Mouse (Mus musculus): ENCODE results near the gene Il12rb1. TPM values are rescaled to one million over a fixed set of nuclear protein-coding genes. Genes with fewer than 3 reads are reported as not detected.

The Il12rb1 gene
- polyA plus RNA-seq, 1 experiment from 2014 or later: 0.35 TPM

DNA sequence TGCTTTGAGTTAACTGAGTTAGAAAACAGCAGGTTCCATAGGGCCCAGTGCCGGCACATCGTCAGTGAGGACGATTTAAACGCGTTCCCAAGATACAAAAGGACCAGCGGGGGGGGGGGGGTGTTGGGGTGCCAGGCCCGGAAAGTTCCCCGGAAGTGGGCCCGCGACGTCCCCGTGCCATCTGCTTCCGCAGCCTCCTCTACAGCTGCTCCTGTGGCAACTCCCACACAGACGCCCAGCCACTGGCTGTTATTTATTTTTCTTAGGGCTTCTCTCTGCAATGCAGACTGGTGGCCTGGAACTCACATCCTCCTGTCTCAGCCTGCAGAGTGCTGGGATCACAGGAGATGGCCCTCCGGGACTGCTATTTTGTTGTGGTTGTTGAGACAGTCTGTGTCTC is 7.1 kb upstream of the Il12rb1 start:
- H3K27me3 ChIP-seq (ENCODE audit: control insufficient read depth, insufficient read depth, low read depth, low read length): peaks cover 40% of the 10 kb centered on the region
- WGBS (ENCODE audit: insufficient replicate concordance): 33% methylated on average over 15 of the region's 15 CpGs

DNA sequence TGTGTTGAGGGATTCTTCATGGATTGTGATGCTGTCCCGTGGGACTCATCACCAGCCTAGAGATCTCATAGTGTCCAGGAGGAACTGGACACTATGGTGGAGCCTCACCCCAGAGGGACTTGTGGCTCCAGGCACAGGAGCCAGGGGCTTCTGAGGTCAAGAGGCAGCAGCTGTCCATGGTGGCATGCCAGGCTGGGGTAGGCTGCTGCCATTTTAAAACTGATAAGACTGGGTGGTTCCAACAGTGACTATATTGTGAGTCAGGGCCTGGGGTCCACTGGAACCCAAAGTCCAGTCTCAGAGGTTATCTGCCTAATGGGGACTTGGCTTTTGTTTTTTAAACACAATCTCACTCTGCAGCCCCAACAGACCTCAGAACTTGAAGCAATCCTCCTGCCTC is 6.4 kb upstream of the Il12rb1 start:
- no peak overlapping the region for H3K9ac ChIP-seq (ENCODE audit: low read depth, low read length)
- peaks cover 52% of the 10 kb centered on the region for H3K4me1 ChIP-seq (ENCODE audit: control insufficient read depth, low read depth, low read length)
- H3K4me3 ChIP-seq (ENCODE audit: low read depth, low read length): no peak overlapping the region
- H3K27me3 ChIP-seq (ENCODE audit: control insufficient read depth, insufficient read depth, low read depth, low read length): peaks cover 40% of the 10 kb centered on the region
- H3K4me2 ChIP-seq (ENCODE audit: low read depth, low read length): no peak overlapping the region
- no peak for ATAC-seq (ENCODE audit: low read depth)
- 71% methylated on average over 1 of the region's 1 CpGs for WGBS (ENCODE audit: insufficient replicate concordance)
- H3K27ac ChIP-seq (ENCODE audit: low read length): no peak overlapping the region
- no peaks in the 10 kb centered on the region for H3K9me3 ChIP-seq (replicated peaks; ENCODE audit: control insufficient read depth, low read length)
- H3K36me3 ChIP-seq (ENCODE audit: control insufficient read depth, insufficient read depth): no peaks in the 10 kb centered on the region

More for the DNA sequence above, 7.1 kb upstream of the Il12rb1 start:
- no peaks in the 10 kb centered on the region for H3K9me3 ChIP-seq (replicated peaks; ENCODE audit: control insufficient read depth, low read length)
- H3K4me2 ChIP-seq (ENCODE audit: low read depth, low read length): no peak overlapping the region
- no peak overlapping the region for H3K9ac ChIP-seq (ENCODE audit: low read depth, low read length)
- ATAC-seq (ENCODE audit: low read depth): no peak
- peaks cover 54% of the 10 kb centered on the region for H3K4me1 ChIP-seq (ENCODE audit: control insufficient read depth, low read depth, low read length)
- H3K36me3 ChIP-seq (ENCODE audit: control insufficient read depth, insufficient read depth): no peaks in the 10 kb centered on the region
- H3K4me3 ChIP-seq (ENCODE audit: low read depth, low read length): no peak overlapping the region
- no peak overlapping the region for H3K27ac ChIP-seq (ENCODE audit: low read length)

DNA sequence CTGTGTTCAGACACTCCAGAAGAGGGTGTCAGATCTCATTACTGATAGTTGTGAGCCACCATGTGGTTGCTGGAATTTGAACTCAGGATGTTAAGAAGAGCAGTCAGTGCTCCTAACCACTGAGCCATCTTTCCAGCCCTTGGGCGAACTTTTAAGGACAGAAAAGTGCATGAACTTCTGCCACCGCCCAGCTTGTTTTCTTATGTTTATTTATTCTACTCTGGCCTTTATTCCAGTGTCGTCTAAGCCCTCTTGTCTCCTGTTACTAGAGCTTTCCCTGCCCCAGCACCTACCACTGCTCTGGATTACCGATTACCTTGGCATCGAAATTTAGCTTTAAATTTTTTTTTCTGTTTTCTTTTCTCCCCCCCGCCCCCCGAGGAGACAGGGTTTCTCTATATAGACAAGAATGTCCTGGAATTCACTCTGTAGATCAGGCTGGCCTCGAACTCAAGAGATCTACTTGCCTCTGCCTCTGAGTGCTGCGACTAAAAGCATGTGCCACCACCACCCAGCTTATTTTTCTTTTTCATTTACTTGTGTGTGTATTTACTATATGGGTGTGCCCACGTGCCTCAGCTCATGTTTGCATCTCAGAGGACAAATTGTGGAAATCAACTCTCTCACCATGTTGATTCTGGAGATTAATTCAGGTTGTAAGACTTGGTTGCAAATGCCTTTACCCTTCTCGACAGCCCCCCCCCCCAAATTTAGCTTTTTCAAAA is 5.3 kb upstream of the Il12rb1 start:
- H3K9ac ChIP-seq (ENCODE audit: low read depth, low read length): no peak overlapping the region; the same call in 1 of the 2 replicates
- H3K4me2 ChIP-seq (ENCODE audit: low read depth, low read length): peak overlapping the region; percentile 99

DNA sequence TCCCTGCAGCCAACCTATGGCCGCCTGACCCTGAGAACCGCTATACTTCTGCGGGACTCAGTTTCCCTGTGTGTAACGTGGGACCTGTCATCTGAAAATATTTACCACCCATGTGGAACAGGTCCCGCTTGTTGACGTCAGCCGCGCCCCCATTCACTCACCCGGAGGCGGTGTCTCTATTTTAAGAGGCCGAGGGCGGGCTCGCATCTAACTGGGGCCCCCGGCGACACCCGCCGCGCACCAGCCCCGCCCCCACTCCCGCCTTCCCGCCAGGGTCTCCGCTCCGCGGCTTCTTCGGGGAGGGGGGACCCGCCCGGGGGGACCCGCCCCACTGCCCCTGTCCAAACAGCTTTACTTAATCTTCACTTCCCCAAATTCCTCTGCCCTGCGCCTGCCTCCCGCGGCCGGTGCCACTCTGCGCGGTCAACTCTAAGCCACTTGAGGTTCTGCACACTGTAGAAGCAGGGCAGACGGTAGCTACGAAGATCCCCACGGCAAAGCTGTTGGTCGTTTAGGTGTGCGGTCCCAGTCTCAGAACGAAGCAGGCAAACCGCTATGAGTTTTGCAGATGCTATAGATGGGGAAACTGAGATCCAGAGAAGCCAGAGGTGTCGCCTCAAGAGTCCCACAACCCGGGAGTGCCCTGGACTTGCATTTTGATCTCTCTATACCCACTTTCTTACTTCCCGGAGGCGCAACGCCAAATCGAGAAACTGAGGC is 4.3 kb upstream of the Il12rb1 start:
- Histone ChIP-seq H3K36me3 (ENCODE audit: control insufficient read depth, insufficient read depth) (no peaks in the 10 kb centered on the region), H3K4me1 (ENCODE audit: control insufficient read depth, low read depth, low read length) (peaks cover 49% of the 10 kb centered on the region), H3K4me3 (ENCODE audit: low read depth, low read length) (peak overlapping the region; percentile 68), H3K9me3 (replicated peaks; ENCODE audit: control insufficient read depth, low read length) (no peaks in the 10 kb centered on the region), H3K27ac (ENCODE audit: low read length) (peak overlapping the region; percentile 73), H3K27me3 (ENCODE audit: control insufficient read depth, insufficient read depth, low read depth, low read length) (peaks cover 25% of the 10 kb centered on the region), H3K9ac (ENCODE audit: low read depth, low read length) (peak overlapping the region; percentile 48), H3K4me2 (ENCODE audit: low read depth, low read length) (peak overlapping the region; percentile 99)
- ATAC-seq (ENCODE audit: low read depth): peak; percentile 23
- 1% methylated on average over 47 of the region's 47 CpGs for WGBS (ENCODE audit: insufficient replicate concordance)

More for the DNA sequence above, 5.3 kb upstream of the Il12rb1 start:
- 62% methylated on average over 11 of the region's 11 CpGs for WGBS (ENCODE audit: insufficient replicate concordance)
- ATAC-seq (ENCODE audit: low read depth): no peak
- Histone ChIP-seq H3K4me1 (ENCODE audit: control insufficient read depth, low read depth, low read length) (peaks cover 49% of the 10 kb centered on the region), H3K4me3 (ENCODE audit: low read depth, low read length) (peak overlapping the region; percentile 68), H3K27me3 (ENCODE audit: control insufficient read depth, insufficient read depth, low read depth, low read length) (peaks cover 35% of the 10 kb centered on the region), H3K36me3 (ENCODE audit: control insufficient read depth, insufficient read depth) (no peaks in the 10 kb centered on the region), H3K9me3 (replicated peaks; ENCODE audit: control insufficient read depth, low read length) (no peaks in the 10 kb centered on the region), H3K27ac (ENCODE audit: low read length) (no peak overlapping the region)

DNA sequence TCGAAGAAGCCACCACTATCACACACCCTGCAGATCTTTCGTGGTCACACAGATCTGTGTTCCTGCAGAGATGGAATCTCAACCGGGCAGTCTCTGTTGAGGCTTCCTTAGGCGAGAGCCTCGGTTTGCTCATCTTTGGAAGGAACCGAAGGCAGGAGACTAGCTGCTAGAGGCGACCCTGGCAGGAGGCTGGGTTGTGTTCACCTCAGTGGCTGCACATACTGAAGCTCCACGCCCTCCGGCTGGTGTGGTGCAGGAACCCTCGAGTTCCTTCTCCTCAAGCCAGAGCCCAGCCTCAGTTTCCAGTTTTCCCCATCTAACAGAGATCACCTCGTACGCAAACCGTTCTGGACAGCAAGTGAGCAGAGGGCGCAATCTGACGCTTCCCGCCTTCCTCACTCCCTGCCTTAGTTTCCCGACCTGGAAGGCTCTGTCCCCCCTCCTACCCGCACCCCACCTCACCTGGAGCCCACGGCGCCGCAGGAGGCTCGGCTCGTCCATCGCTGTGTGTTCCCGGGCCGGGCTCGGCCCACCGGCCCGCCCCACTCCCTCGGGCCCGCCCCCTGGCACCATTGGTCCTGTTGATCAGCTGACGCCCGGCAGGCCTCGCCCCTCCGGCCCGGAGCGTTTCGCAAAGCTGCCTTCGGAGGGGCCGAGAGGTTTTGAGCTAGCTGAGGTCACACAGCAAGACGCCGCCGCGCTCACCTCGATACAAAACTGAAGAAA is 3.6 kb upstream of the Il12rb1 start, which contains the start of gene Mast3:
TSS of gene Mast3 (minus strand) at position 574 of the 726 bp plus-strand sequence.
- H3K9me3 ChIP-seq (replicated peaks; ENCODE audit: control insufficient read depth, low read length): no peaks in the 10 kb centered on the region
- peaks cover 49% of the 10 kb centered on the region for H3K4me1 ChIP-seq (ENCODE audit: control insufficient read depth, low read depth, low read length)
- peak; percentile 95 for ATAC-seq (ENCODE audit: low read depth)
- whole genome bisulfite sequencing (ENCODE audit: insufficient replicate concordance): 1% methylated on average over 44 of the region's 45 CpGs
- H3K4me3 ChIP-seq (ENCODE audit: low read depth, low read length): peak within 1 kb of the TSS; percentile 68
- peak within 1 kb of the TSS; percentile 73 for H3K27ac ChIP-seq (ENCODE audit: low read length)
- no peaks in the 10 kb centered on the region for H3K36me3 ChIP-seq (ENCODE audit: control insufficient read depth, insufficient read depth)
- peak within 1 kb of the TSS; percentile 99 for H3K4me2 ChIP-seq (ENCODE audit: low read depth, low read length)
- H3K9ac ChIP-seq (ENCODE audit: low read depth, low read length): peak within 1 kb of the TSS; percentile 48
- H3K27me3 ChIP-seq (ENCODE audit: control insufficient read depth, insufficient read depth, low read depth, low read length): peaks cover 18% of the 10 kb centered on the region

DNA sequence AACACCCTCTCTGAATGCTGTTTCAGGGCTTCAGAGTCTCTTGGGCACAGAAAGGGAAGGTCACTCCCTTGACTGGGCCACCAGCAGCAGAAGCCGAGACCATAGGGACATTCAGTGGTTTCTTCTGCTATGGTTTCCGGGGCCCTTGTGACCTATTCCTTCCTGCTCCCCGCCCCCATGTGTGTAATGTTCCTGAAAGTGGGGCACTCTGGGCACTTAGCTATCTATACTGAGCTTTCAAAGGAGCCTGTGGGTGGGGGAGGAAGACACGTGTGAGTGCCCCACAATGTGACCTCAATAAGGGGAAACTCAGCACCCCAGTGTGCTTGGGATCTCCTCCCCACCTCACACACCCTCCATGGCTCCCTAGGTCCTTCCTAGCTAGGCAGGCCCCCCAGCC is 1.7 kb upstream of the Il12rb1 start:
- peaks cover 9% of the 10 kb centered on the region; the same call in 1 of the 2 replicates for H3K27me3 ChIP-seq (ENCODE audit: control insufficient read depth, insufficient read depth, low read depth, low read length)
- 29% methylated on average over 4 of the region's 4 CpGs for WGBS (ENCODE audit: insufficient replicate concordance)
- H3K36me3 ChIP-seq (ENCODE audit: control insufficient read depth, insufficient read depth): no peaks in the 10 kb centered on the region
- H3K9ac ChIP-seq (ENCODE audit: low read depth, low read length): no peak overlapping the region
- no peak for ATAC-seq (ENCODE audit: low read depth)
- peaks cover 49% of the 10 kb centered on the region for H3K4me1 ChIP-seq (ENCODE audit: control insufficient read depth, low read depth, low read length)
- 0 out of 2 replicates have a peak overlapping the region, but pooled peaks have one; percentile 4 for H3K4me2 ChIP-seq (ENCODE audit: low read depth, low read length)
- no peak overlapping the region for H3K4me3 ChIP-seq (ENCODE audit: low read depth, low read length)
- H3K9me3 ChIP-seq (replicated peaks; ENCODE audit: control insufficient read depth, low read length): no peaks in the 10 kb centered on the region
- peak overlapping the region; percentile 60 for H3K27ac ChIP-seq (ENCODE audit: low read length)

DNA sequence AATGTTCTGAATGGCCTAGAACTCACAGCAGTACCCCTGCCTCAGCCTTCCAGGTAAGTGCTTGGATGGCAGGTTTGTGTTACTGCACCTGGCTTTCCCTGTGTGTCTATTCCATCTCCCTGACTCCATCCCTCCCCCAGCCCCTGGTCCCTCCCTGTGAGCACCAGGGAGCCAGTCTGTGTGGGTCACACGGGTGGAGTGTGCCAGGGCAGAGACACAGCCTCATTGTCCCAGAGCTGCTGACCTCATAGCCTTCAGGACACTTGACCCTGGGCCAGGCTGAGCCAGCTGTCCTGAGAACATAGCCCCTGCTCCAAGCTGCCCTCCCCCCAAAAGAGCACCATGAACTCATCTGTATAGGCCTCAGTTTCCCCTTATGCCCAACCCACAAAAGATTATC is 945 bp upstream of the Il12rb1 start:
- 62% methylated on average over 1 of the region's 1 CpGs for WGBS (ENCODE audit: insufficient replicate concordance)
- H3K27me3 ChIP-seq (ENCODE audit: control insufficient read depth, insufficient read depth, low read depth, low read length): peaks cover 9% of the 10 kb centered on the region; the same call in 1 of the 2 replicates

DNA sequence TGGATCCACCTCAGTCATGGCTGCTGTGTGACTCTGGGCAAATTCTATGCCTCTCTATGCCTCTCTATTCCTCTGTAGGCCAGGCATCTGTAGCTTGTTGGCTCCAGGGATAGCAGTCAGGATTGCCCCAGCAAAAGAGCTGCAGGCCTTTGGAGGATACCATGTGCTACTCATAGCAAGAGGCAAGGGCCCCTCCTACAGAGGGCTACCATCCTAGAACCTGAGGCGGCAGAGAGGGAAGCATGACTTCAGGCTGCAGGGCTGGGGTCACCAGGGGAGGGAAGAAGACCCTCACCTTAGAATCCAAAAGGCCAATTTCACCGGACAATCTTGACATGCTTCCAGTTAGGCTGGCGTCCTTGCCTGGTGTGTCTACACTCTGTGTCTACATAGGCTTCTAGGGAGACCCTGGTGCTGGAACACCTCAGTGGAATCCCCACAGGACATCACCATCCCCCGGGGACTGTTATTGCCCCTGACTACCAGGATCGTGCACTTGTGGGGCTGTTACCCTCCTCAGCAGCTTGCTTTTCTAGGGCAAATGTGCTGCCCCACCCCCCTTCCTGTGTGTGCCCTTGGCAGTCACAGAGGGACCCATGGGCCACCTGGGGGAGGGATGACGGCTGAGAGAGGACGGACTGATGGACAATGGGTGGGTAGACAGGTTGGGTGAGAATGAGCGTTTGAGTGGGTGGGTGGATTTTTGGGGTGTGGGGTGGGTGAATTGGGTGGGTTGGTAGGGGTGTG is 879 bp downstream of the Il12rb1 start:
- WGBS (ENCODE audit: insufficient replicate concordance): 58% methylated on average over 8 of the region's 8 CpGs
- Histone ChIP-seq H3K27me3 (ENCODE audit: control insufficient read depth, insufficient read depth, low read depth, low read length) (peaks cover 9% of the 10 kb centered on the region; the same call in 1 of the 2 replicates), H3K4me1 (ENCODE audit: control insufficient read depth, low read depth, low read length) (peaks cover 33% of the 10 kb centered on the region)

More for the DNA sequence above, 945 bp upstream of the Il12rb1 start:
- Histone ChIP-seq H3K4me3 (ENCODE audit: low read depth, low read length) (no peak overlapping the region), H3K9ac (ENCODE audit: low read depth, low read length) (no peak overlapping the region), H3K27ac (ENCODE audit: low read length) (peak overlapping the region; percentile 60), H3K4me1 (ENCODE audit: control insufficient read depth, low read depth, low read length) (peaks cover 47% of the 10 kb centered on the region), H3K4me2 (ENCODE audit: low read depth, low read length) (no peak overlapping the region), H3K36me3 (ENCODE audit: control insufficient read depth, insufficient read depth) (no peaks in the 10 kb centered on the region), H3K9me3 (replicated peaks; ENCODE audit: control insufficient read depth, low read length) (no peaks in the 10 kb centered on the region)
- ATAC-seq (ENCODE audit: low read depth): no peak

More for the DNA sequence above, 879 bp downstream of the Il12rb1 start:
- no peaks in the 10 kb centered on the region for H3K9me3 ChIP-seq (replicated peaks; ENCODE audit: control insufficient read depth, low read length)
- H3K9ac ChIP-seq (ENCODE audit: low read depth, low read length): no peak overlapping the region
- H3K4me3 ChIP-seq (ENCODE audit: low read depth, low read length): no peak overlapping the region
- H3K36me3 ChIP-seq (ENCODE audit: control insufficient read depth, insufficient read depth): no peaks in the 10 kb centered on the region
- H3K27ac ChIP-seq (ENCODE audit: low read length): no peak overlapping the region
- H3K4me2 ChIP-seq (ENCODE audit: low read depth, low read length): no peak overlapping the region
- ATAC-seq (ENCODE audit: low read depth): no peak

Data from liver, embryonic 16.5 days (tissue).